Mouse (Mus musculus) adrenal gland, postnatal 14 days (tissue): ENCODE results near the gene Ppp1r14b. TPM values are rescaled to one million over a fixed set of nuclear protein-coding genes. Genes with fewer than 3 reads are reported as not detected.
A peak's percentile ranks its signal among the peaks of the same experiment; 100 is the strongest.

Experiments
- DNase-seq: peaks from one replicate; pipeline ENCODE4 v3.0.0; 2021; ENCODE audit warnings: mixed read lengths
- long read RNA-seq, 2 experiments: library from polyadenylated mRNA; stranded (forward); transcript quantifications; one replicate each; pipeline ENCODE4 v2.0.0; 2021
- total RNA-seq: library from RNA; stranded (reverse); gene quantifications from 2 replicates; pipeline ENCODE4 v1.2.3, GENCODE M21; 2021

Gene Ppp1r14b
- total RNA-seq = 264 and 275 TPM in 2 replicates
- long read RNA-seq, experiment 1, transcript Ppp1r14b-201 (4 exons, 999 nt) = major isoform, 144 of 164 reads
- long read RNA-seq, experiment 1, transcript Ppp1r14b-203 (4 exons, 605 nt) = minor isoform, 6 of 164 reads
- long read RNA-seq, experiment 1, transcript Ppp1r14b-202 (3 exons, 552 nt) = minor isoform, 5 of 164 reads
- long read RNA-seq, experiment 1, partial matches to known transcripts = 0 of 164 reads
- long read RNA-seq, experiment 1, other reads (novel, unspliced or antisense) = 9 of 164 reads
- long read RNA-seq, experiment 2, transcript Ppp1r14b-201 (4 exons, 999 nt) = major isoform, 133 of 154 reads
- long read RNA-seq, experiment 2, transcript Ppp1r14b-203 (4 exons, 605 nt) = minor isoform, 7 of 154 reads
- long read RNA-seq, experiment 2, partial matches to known transcripts = 6 of 154 reads
- long read RNA-seq, experiment 2, other reads (novel, unspliced or antisense) = 7 of 154 reads

DNA sequence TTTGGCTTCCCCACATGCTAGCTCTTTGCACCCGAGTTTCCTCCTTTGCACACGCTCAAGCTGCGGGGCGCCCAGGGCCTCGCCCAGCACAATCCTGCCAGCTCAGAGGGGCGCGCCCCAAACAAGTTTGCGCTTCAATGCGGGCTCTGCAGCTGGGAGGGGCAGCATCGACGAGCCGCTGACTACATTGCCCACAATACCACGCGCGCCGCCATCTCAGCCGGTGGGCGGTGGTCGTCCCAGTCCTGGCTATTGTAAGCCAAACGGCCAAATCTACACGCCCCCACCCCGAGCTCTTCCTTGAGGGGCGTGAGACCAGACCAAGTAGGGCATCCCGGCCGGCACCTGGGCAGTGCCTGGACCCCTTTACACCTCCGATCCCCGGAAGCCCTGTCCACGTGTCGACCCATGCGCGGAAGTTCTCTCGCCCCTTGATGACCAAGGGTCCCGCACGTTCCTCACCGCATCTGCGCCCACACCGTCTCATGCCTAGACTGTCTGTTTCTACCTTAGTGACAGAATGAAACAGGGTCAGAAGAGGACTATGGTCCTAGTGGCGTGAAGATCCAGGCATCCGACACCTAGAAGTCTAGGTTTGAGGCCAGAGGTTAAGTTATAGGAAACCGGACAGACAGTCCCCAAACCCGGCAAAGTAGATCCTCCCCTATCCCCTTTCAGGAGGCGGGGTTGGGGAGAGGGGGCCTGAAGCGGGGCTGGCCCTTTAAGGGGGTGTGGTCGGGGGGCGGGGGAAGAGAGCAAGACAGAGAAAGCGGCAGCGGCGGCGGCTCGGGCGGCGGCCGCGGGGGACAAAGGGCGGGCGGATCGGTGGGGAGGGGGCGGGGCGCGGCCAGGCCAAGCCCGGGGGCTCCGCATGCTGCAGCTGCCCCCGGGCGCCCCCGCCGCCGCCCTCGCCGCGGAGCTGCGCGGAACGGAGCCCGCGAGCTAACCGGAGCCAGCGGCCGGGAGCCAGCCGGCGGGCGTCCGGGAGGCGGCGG lies at the start of gene Ppp1r14b:
Gene Ppp1r14b (plus strand): TSS at position 758 of the 995 bp plus-strand sequence.
- peak; percentile 93 for DNase-seq

DNA sequence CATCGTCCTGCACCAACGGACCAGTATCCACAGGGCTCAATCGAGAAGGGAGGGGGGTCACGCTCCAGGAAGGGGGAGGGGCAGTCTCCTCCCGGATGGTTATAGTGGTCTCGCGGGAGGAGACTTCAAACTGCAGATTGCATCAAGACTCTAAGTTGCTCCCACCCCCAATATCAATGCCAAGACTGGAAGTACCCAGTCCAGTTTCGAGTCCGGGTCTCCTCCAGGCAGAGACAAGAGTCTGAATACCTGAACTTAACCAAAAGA lies 49.5 kb upstream of the Ppp1r14b start, which contains the start of gene Catsperz:
Gene Catsperz (minus strand): TSS at position 74 of the 267 bp plus-strand sequence.
- DNase-seq = no peak

GRCm38 (mm10) chr19:6925611-6926329 lies 49.0 kb upstream of the Ppp1r14b start:
- no peak for DNase-seq

GRCm38 (mm10) chr19:6926559-6927255 lies 48.1 kb upstream of the Ppp1r14b start:
- peak; percentile 64 for DNase-seq

DNA sequence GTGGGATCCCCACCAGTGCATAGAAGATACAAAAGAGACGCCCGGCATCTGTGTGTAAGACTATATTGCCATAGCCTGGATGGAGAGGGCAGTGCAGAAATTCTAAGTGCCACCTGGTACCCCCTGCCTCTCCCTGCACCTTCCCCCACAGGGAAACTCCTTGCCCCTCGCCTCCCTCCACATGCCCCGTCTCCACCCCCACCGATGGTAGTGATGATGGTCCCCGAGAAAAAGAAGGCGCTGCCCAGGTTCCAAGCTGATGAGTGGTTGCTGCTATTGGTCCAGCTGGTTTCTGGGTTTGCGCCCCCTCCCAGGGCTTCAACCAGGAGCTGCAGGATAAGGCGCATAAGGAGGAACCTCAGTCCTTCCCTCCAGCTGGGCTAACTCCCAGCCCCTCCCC lies 46.7 kb upstream of the Ppp1r14b start:
- no peak for DNase-seq

DNA sequence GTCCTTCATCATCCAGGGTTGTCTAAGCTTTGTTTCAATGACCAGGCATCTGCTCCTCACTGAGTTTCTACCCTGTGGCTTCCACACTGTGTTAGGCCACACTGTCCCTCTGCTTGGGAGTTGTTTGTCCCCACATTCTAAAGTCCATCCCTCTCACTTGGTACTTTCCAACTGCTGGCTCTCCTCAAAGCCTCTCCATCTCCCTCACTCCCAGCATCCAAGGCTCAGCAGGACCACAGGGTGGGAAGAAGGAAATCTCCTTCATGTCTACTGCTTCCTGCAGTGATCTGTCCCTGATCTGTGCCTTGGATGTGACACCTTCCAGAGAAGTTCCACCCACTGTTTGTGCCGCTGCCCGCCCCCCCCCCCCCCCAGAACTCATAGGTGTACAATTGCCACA lies 43.8 kb upstream of the Ppp1r14b start:
- DNase-seq = no peak

DNA sequence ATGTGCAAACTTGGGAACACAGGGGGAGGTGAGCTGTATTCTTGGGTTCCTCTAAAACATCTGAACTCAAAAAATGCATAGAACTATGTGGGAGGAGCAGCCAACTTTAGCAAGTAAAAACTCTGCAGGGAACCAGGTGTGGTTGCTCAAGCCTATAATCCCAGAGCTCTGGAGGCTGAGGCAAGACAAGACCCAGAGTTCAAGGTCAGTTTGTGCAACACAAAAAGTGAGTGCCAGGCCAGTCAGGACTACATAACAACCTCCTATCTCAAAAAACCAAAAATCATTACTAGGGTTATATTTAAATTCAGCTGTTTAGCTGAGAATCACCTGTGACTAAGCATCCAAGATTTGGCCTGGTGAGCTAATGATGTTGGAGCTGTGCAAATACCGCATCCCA lies 42.8 kb upstream of the Ppp1r14b start:
- DNase-seq = no peak

DNA sequence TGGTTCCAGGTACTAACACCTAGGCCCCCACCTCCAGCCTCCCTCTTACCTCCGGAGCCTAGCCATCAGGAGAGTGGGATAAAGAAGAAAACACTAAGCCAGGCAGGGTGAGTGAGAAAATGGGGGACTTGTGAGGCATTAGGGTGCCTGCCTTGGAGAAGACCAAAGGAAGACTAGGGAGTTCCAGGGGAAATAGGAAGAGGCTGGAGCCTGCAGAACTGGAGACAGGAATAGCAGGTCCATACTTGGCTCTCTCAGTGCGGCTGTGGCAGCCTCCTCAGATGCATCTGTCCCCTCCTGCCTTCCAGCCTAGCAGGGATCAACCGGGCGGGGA lies 41.7 kb upstream of the Ppp1r14b start:
- DNase-seq = no peak

DNA sequence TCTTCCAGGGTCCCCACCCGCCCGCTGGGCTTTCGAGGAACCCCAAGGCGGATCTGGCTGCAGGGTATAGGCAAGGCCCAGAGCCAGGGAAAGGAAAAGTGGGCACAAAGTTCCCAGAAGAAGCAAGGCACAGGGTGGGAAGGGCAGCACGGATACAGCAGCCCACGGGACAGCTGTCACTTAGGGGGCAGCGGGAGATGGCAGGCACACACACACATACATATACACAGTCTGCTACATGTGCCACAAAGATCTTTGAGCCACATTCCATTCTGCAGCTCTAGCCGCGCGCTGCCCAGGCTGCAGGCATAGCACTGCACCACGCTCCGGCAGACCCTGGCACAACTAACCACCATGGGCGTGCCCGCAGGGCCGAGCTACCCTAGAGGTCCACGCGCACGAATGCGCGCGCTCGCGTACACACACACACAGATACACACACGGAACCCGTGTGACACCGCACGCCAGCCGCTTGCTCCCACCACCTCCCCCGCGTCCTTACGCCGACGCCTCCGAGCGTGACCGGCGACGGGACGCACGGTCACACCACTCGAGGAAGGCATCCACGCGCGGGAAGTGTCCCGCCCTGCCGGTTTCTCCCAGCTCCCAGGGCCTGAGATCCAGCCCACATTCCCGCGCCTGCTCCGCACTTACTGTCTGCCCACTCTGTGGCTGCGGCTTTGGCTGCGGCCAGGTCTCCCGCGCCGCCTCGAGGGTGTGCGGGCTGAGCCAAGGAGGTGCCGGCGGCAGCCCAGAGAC lies 41.2 kb upstream of the Ppp1r14b start:
- peak; percentile 62 for DNase-seq

DNA sequence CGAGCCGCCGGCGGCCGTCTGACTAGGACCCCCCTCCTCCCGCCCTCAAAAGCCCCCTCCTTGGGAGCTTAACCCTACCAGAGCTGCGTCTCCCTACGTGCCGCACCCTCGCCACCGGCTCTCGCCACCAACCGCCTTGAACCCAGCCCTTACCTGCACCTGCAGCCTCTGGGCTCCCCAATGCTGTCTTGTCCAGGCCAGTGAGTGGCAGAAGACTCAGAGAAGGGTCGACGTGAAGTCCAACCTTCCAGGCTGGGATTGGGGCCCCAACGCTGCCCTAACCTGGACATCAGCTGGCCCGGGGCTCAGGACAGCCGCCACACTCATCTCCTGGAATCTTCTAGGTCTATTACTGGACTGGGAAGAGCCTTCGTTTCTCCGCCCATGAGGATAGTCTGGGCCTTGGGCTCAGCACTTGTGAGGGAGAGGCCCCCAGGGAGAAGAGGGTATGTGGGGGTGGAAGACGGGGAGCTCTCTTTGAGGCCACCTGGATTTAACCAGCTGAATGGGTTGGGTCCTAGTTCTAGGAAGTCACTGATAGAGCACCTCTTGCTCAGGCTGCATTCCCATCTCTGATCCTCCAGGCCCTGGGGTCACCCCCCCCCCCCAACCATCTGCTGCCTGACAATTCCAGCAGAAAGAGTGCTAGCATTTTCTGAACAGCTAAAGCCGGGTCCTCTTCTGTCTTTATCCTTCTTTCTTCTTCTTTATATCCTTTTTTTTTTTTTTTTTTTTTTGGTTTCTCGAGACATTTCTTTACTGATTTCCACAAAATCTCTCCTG lies 40.4 kb upstream of the Ppp1r14b start, which contains the start of gene Kcnk4:
Gene Kcnk4 (minus strand): TSS at position 321 of the 783 bp plus-strand sequence.
- no peak for DNase-seq

GRCm38 (mm10) chr19:6936299-6936698 lies 38.5 kb upstream of the Ppp1r14b start:
- no peak for DNase-seq

GRCm38 (mm10) chr19:6937541-6938465 lies 37.0 kb upstream of the Ppp1r14b start:
- DNase-seq = no peak

DNA sequence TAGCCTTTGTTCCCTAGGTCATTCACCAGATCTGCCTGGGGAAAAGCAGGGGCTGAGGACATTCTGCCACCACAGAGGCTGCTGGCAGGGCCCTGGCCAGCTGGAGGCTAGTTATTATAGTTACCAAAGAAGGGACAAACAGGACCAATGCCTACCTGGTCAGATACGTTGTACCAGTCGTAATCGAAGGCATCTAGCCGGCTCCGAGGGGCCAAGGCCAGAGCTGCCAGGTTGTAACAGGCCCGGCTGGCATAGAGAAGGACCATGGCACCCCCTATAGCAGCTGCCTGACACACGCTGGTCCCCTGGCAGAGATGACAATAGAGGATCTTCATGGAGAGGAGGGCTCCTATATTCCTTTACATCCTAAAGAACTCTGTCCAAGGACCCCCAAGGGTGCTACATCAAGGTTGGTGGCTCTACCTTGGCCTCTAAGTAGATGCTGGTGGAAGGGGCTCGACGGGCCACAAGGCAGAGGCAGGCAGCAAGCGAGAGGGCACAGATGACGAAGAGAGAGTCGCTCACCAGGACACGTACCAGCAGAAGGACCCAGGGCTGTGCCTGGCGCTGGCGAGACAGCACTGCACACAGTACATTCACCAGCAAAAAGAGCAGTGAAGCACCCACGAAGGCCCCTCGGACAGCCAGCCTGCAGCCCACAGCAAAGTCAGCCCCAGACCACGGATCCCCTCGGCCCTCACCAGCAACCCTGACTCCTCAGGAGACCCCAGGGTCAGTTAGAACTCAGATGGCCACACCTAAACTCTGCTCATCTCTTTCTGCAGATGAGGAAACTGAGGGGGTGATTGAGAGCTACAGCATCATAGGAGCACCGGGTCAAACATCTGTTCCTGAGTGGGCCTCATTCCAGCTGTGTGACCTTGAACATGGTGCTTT lies 35.4 kb upstream of the Ppp1r14b start:
- no peak for DNase-seq

DNA sequence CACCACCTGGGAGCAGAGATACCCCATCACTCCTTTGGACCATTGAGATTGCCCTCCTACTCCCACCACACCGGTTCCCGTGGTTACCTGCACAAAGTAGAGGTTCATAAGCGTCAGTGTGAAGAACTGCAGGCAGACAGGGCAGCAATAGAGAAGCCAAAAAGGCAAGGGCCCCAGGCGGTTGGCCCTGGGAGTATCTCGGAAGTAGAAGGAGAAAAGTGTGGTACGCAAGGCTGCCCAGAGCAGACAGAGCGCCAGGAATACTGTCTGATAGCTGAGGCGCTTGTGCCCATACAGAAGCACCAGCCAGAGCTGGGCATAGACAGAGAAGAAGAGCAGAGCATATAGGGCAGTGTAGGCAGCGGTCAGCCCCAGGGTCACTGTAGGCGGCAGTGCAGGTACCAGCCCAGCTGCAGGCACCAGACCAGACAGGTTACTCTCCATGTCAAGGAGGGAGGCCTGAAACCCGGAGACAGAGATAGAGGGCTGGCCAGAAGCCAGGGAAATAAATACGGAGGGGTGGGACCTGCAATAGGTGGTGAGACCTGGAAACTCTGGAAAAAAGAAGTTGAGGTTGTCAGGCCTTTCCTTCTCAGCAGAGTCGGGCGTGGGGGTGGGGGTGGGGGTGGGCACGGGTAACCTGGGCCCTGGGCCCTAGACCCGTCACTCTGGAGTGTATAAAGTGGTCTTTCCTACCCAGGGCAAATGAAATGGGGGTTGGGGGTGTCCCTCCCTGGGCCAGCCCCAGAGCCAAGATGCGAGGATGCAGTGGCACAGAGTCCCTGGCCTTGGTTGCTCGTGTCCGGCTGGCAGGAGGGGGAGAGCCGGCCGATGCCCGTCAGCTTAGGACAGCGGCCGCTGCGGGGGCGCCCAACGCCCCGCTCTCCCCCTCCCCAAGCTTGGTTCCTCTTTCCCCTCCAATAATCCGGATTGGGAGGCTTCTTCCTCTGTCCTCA lies 34.1 kb upstream of the Ppp1r14b start:
- DNase-seq = no peak

DNA sequence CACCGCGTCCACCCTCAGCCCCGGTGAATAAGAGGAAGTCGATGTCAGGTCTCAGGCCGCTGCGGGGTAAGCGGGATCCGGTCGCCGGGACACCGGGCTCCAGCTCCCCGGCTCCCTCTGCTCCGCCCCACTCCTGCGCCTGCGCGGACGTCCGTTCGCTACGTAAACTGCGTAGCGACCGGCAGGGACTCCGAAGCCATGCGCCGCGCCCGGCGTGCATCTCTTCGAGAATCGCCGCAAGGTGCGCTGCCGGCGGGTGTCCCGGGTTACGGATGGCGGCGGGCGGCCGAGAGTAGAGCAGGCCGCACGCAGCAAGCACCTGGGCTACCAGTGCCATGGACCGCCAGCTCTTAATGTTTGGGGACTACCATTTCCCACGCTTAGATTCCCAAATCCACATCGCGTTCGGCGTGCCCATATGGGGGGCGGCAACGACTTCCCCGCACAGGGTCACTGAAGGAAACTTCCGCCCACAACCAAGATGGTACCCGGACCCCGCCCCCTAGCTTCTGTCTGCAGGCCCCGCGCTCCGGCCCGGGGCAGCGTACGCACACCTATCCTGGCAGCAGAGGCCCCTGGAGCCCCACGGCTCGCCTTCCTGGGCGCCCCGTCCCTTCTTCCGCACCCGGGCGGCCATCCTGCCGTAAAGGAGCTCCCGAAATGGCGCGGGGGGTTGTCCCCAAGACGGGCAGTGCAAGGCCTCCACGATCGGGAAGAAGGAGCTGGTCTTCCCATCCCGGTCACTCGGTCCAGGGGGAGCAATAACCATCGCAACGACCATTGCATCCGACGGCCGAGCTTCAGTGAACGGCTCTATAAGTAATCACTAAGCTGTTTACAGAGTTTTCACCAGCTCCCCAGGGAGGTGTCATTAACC lies 33.2 kb upstream of the Ppp1r14b start, which contains the start of gene Bad:
Gene Bad (plus strand): TSS at position 490 of the 877 bp plus-strand sequence.
- peak; percentile 97 for DNase-seq
